Mouse (Mus musculus): ENCODE measurements at regions not wholly inside any gene's neighbourhood (a gene's known extent, or its start where the extent isn't known, plus 50 kb on each side); places are given as distances from the start of the nearest gene placed in this dataset.
"Not testable (repeated sequence)": the region's sequence is repeated elsewhere in the genome, so short reads cannot be mapped to it uniquely, and the experiment has no call there.

DNA sequence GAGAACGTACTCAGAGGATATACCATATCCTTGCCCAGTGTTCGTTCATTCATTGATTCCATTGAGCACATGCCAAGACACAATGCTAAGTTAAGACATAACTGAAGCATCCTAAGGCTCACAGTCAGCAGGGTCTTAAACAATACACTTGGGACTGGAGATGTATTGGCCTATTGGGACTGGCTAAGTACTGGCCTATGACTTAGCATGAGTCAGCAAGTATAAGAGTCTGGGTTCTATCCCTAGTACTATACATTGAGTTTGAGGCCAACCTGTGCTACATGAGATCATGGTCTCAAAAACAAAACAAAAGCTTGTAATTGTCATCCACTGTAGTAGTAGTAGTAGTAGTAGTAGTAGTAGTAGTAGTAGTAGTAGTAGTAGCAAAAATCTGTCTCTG is 119.2 kb upstream of the Cdyl start:
- Histone ChIP-seq H3K4me1 (no peaks in the 10 kb centered on the region), H3K9me3 (replicated peaks) (no peaks in the 10 kb centered on the region), H3K4me2 (no peak overlapping the region), H3K27me3 (no peaks in the 10 kb centered on the region), H3K4me3 (no peak overlapping the region), H3K9ac (no peak overlapping the region), H3K27ac (no peak overlapping the region), H3K36me3 (ENCODE audit: poor library complexity, severe bottlenecking) (no peaks in the 10 kb centered on the region)
- ATAC-seq, result no peak
- 89% methylated on average over 2 of the region's 2 CpGs for WGBS

DNA sequence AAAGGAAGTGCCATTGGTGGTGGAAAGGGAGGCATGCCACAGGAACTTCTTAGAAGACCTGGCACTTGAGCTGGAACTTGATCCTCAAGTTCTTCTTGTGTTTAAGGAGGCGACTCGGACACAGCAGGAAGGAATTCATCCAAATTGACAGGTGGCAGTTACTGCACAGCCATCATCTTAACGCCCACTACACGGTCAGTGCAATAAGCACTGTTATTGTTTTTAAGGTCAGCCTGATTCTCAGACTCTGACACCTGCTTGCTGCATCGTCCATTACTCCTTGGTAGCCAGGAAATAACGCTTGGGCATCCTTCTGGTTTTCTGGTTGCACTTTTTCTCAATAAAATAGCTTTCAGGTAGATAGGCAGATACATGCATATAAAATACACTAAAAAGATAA is 118.6 kb upstream of the Cdyl start:
- 87% methylated on average over 6 of the region's 6 CpGs for WGBS
- Histone ChIP-seq H3K27me3 (no peaks in the 10 kb centered on the region), H3K4me2 (no peak overlapping the region), H3K4me3 (no peak overlapping the region), H3K36me3 (ENCODE audit: poor library complexity, severe bottlenecking) (no peaks in the 10 kb centered on the region), H3K4me1 (no peaks in the 10 kb centered on the region), H3K9me3 (replicated peaks) (no peaks in the 10 kb centered on the region), H3K9ac (no peak overlapping the region), H3K27ac (no peak overlapping the region)
- no peak for ATAC-seq

DNA sequence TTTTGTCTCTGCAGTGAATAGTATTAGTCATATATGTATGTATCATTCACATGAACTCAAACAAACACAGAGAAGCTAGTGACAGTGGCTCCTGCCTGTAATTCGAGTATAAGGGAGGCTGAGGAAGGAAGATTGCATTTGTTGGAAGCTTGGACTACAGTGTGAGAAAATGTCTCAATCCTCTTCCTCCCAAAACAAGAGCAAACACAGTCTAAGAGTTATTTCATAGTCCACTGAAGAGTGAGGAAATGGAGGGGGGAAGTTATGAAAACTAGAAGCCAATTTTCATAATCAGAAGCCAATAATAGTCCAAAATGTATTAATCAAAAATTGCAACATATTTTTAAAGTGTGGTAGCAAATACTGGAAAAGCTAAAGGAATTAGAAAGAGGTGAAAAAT is 95.6 kb upstream of the Cdyl start:
- no peaks in the 10 kb centered on the region for H3K27me3 ChIP-seq
- H3K4me3 ChIP-seq, result no peak overlapping the region
- WGBS, result 38% methylated on average over 1 of the region's 1 CpGs
- no peak for ATAC-seq
- no peak overlapping the region for H3K4me2 ChIP-seq
- no peaks in the 10 kb centered on the region for H3K9me3 ChIP-seq (replicated peaks)
- no peaks in the 10 kb centered on the region for H3K4me1 ChIP-seq
- no peak overlapping the region for H3K27ac ChIP-seq
- H3K9ac ChIP-seq, result no peak overlapping the region
- no peaks in the 10 kb centered on the region for H3K36me3 ChIP-seq (ENCODE audit: poor library complexity, severe bottlenecking)

DNA sequence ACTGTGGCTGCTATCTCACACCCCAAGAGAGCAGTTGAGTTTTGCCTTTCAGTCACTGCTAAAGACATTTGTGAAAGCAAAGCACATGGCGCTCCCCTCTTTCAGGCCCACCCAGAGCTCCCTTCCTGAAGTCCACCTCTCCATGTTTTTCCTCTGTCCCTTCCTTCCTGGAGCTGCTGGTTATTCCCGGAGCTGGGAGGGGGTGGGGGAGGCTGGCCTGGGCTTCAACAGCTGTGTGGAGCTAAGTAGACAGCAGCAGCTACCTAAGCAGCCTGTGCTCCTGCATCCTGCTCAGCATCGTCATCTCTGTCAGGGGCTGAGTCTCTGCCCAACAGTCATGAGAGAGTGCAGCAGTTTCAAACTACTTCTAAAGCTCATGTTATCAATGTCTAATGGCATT is 78.0 kb upstream of the Cdyl start:
- Histone ChIP-seq H3K27me3 (no peaks in the 10 kb centered on the region), H3K27ac (no peak overlapping the region), H3K9ac (no peak overlapping the region), H3K4me3 (no peak overlapping the region), H3K4me1 (no peaks in the 10 kb centered on the region), H3K4me2 (no peak overlapping the region), H3K36me3 (ENCODE audit: poor library complexity, severe bottlenecking) (no peaks in the 10 kb centered on the region), H3K9me3 (replicated peaks) (no peaks in the 10 kb centered on the region)
- peak; percentile 50; the same call in 1 of the 2 replicates for ATAC-seq
- WGBS, result 25% methylated on average over 3 of the region's 3 CpGs

DNA sequence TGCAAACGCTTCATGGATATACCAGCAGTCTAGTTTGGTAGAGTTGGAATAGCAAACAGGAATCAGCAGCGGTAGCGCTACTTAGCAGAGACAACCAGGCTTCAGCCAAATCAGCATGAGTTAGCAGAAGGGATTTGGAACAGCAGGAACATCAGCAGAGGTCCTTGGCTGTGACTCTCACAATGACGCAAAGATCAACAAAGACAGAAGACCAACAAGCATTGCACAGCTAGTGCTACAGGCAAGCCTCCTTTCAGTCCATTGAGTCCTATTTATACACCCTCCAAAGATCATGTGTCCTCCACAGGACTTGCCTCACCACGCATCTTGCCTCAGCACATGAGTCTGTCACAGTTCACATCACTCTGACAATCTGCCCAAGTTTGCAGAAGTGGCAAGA is 61.6 kb upstream of the Cdyl start:
- 94% methylated on average over 5 of the region's 5 CpGs for WGBS
- no peaks in the 10 kb centered on the region for H3K36me3 ChIP-seq (ENCODE audit: poor library complexity, severe bottlenecking)
- no peak overlapping the region for H3K27ac ChIP-seq
- no peak for ATAC-seq
- H3K9me3 ChIP-seq (replicated peaks), result no peaks in the 10 kb centered on the region
- H3K4me3 ChIP-seq, result no peak overlapping the region
- no peak overlapping the region for H3K4me2 ChIP-seq
- H3K27me3 ChIP-seq, result no peaks in the 10 kb centered on the region
- H3K4me1 ChIP-seq, result no peaks in the 10 kb centered on the region
- no peak overlapping the region for H3K9ac ChIP-seq

DNA sequence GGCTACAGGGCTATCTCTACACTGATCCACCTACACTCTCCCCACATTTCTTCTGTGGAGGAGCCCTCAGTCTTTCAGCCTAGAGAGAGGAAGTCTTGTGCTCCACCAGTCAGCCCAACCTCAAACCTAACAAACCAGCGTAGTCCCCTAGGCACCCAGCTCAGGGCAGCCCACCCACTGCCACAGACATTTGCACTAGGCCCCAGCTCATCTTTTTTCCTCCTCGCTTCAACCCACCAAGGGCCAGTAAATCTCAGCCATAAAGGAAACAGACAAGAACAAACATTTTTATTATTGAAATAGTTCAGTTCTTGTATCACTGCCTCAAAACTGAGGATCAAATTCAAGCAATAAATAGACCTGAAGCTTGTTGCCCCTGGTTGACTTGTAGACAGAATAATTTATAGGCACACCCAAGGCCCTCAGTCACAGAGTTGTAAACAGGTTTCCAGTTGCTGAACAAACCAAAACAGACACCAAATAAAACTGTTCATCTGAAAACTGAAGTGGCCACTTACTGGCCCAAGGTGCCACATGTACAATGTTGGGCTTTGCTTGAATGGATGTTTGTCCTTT is 58.0 kb upstream of the Cdyl start:
- H3K36me3 ChIP-seq (ENCODE audit: poor library complexity, severe bottlenecking), result no peaks in the 10 kb centered on the region
- no peak overlapping the region for H3K4me3 ChIP-seq
- H3K27me3 ChIP-seq, result no peaks in the 10 kb centered on the region
- H3K9me3 ChIP-seq (replicated peaks), result no peaks in the 10 kb centered on the region
- H3K4me1 ChIP-seq, result no peaks in the 10 kb centered on the region
- H3K4me2 ChIP-seq, result no peak overlapping the region
- WGBS, result 91% methylated on average over 2 of the region's 2 CpGs
- no peak for ATAC-seq
- no peak overlapping the region for H3K9ac ChIP-seq
- H3K27ac ChIP-seq, result no peak overlapping the region

DNA sequence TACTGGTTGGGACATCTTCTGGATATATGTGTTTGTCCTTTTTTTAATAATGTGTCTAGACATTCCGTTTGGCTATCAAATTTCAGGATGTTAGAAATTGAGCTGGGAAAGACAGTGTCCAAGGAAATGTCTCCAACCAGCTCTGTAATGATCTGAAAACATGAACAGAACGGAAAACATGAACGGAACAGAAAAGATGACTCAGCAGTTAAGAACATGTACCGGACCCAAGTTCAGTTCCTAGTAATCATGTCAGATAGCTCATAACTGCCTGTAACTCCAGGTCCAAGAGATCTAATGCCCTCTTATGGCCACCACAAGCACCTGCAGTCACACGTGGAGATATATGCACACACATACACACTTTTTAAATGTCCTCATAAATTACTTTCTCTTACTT is 56.6 kb upstream of the Cdyl start:
- no peaks in the 10 kb centered on the region for H3K9me3 ChIP-seq (replicated peaks)
- no peak overlapping the region for H3K4me2 ChIP-seq
- no peak overlapping the region for H3K9ac ChIP-seq
- no peak overlapping the region for H3K4me3 ChIP-seq
- no peaks in the 10 kb centered on the region for H3K4me1 ChIP-seq
- H3K36me3 ChIP-seq (ENCODE audit: poor library complexity, severe bottlenecking), result no peaks in the 10 kb centered on the region
- H3K27ac ChIP-seq, result no peak overlapping the region
- 92% methylated on average over 5 of the region's 5 CpGs for WGBS
- no peaks in the 10 kb centered on the region for H3K27me3 ChIP-seq
- no peak for ATAC-seq

DNA sequence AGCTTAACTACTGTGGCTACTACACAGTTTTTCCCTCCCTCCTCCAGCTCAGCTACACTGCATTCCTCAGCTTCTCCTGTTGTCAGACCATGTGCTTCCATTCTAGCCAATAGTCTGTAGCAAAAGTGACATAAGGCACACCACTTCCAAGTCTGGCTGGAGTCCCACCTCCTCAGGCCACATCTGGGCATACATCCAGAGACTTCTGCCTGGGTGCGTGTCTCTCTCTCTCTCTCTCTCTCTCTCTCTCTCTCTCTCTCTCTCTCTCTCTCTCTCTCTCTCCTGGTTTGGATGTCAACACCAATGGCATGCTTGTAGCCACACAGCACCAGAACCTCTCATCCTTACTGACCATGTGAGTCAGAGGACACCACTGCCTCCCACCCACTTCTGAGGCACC is 55.6 kb upstream of the Cdyl start:
- Histone ChIP-seq H3K4me2 (no peak overlapping the region), H3K9ac (no peak overlapping the region), H3K4me3 (no peak overlapping the region), H3K27ac (no peak overlapping the region), H3K9me3 (replicated peaks) (no peaks in the 10 kb centered on the region), H3K36me3 (ENCODE audit: poor library complexity, severe bottlenecking) (no peaks in the 10 kb centered on the region), H3K27me3 (no peaks in the 10 kb centered on the region), H3K4me1 (no peaks in the 10 kb centered on the region)
- 100% methylated on average over 1 of the region's 1 CpGs for WGBS
- ATAC-seq, result no peak

DNA sequence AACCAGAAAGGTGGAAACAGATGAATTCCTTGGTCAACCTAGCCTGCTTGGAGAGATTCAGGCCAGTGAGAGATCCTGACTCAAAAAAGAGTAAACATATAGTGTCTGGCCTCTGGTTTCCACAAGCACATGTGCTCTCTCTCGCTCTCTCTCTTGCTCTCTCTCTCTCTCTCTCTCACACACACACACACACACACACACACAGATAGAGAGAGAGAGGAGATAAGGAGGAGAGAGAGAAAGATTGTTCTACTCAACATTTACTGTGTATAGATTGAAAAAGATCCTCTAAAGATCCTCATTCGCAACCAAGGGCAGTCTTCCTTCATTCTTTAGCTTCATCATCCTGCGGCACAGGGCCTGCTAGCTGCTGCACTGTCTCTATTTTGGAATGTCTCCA is 54.9 kb upstream of the Cdyl start:
- no peaks in the 10 kb centered on the region for H3K9me3 ChIP-seq (replicated peaks)
- no peak overlapping the region for H3K27ac ChIP-seq
- ATAC-seq, result no peak
- H3K9ac ChIP-seq, result no peak overlapping the region
- H3K4me3 ChIP-seq, result no peak overlapping the region
- no peaks in the 10 kb centered on the region for H3K27me3 ChIP-seq
- WGBS, result 95% methylated on average over 3 of the region's 3 CpGs
- H3K4me1 ChIP-seq, result no peaks in the 10 kb centered on the region
- no peak overlapping the region for H3K4me2 ChIP-seq
- no peaks in the 10 kb centered on the region for H3K36me3 ChIP-seq (ENCODE audit: poor library complexity, severe bottlenecking)

DNA sequence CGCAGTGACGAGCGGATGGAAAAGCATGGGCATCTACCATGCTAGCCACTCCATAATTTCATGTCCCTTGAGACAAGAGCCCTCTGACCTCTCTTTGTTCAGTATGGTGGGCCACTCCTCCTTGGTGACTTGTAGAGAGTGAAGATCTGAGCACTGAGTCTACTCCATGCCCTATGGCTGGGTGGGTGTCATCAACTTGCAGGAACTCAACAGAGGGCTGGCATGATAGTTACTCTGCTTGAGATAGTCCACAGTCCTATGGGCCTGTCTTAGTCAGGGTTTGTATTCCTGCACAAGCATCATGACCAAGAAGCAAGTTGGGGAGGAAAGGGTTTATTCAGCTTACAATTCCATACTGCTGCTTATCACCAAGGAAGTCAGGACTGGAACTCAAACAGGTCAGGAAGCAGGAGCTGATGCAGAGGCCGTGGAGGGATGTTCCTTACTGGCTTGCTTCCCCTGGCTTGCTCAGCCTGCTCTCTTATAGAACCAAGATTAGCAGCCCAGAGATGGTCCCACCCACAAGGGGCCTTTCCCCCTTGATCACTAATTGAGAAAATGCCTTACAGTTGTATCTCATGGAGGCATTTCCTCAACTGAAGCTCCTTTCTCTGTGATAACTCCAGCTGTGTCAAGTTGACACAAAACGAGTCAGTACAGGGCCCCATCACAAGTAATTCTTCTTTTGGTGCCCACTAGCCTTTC is 52.6 kb upstream of the Cdyl start:
- not testable (repeated sequence) for ATAC-seq; H3K9me3 ChIP-seq (replicated peaks); H3K9ac ChIP-seq; H3K4me3 ChIP-seq; H3K4me2 ChIP-seq; H3K27me3 ChIP-seq; H3K4me1 ChIP-seq; H3K36me3 ChIP-seq (ENCODE audit: poor library complexity, severe bottlenecking); H3K27ac ChIP-seq
- 85% methylated on average over 5 of the region's 5 CpGs for WGBS

DNA sequence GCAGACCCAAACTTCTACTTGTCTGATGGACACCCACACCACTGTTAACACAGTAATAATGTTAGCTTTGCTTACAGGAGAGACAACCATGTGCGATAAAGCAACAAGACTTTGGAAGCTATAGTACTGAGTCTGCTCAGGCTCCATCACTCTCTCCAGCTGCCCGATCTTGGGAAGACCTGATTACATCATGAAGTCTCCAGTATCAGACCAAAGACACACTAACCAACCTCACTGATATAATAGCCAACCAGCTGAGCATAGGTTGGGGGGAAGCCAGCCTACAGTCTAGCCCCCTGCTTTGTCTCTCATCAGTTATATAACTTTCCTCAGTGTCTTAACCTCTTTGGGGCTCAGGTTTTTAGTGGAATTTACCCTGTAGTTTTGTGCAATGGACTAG is 51.9 kb upstream of the Cdyl start:
- Histone ChIP-seq H3K4me2 (no peak overlapping the region), H3K9ac (no peak overlapping the region), H3K4me3 (no peak overlapping the region), H3K36me3 (ENCODE audit: poor library complexity, severe bottlenecking) (no peaks in the 10 kb centered on the region), H3K9me3 (replicated peaks) (no peaks in the 10 kb centered on the region), H3K27me3 (no peaks in the 10 kb centered on the region), H3K27ac (no peak overlapping the region), H3K4me1 (no peaks in the 10 kb centered on the region)
- ATAC-seq, result no peak
- WGBS, result 92% methylated on average over 2 of the region's 2 CpGs

Measured in forebrain, embryonic 13.5 days (tissue).